Mouse (Mus musculus): ENCODE measurements at regions not wholly inside any gene's neighbourhood (a gene's known extent, or its start where the extent isn't known, plus 50 kb on each side); places are given as distances from the start of the nearest gene placed in this dataset.

DNA sequence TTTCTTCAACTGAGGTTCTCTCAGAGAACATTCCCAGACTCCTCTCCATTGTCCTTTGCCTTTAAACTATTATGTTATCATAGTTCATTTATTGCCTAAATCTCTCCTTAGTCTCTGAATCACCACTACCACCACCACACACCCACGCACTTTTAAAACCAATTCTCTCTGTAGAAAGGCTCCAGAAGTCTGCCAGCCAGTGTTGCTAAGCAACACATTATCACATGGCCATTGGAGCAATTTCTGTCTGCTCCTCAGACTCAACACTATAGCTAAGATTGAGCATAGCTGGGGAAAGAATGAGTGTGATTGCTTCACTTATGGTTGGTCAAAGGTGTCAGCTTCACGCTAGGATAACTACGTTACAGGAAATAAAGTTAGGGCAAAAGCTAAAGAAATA, 59.3 kb downstream of the Trap1a start:
- no peak for DNase-seq (ENCODE audit: low spot score)

DNA sequence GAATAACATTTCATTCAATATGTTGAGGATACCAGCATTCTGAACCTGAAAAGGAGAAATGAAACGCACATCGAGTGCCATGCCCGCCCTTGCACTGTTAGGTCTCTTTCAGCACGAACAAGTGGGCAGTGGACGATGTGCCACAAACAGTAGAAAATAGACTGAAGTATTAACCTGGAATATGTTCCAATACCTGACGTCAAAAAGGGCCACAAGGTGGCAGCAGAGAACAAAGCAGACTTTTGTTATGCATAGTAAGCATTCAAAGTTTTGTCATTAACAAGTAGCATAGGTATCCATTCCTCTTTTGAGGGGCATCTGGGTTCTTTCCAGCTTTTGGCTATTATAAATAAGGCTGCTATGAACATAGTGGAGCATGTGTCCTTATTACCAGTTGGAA, 63.5 kb upstream of the D330045A20Rik start:
- peak; percentile 16 for DNase-seq (ENCODE audit: low spot score)

DNA sequence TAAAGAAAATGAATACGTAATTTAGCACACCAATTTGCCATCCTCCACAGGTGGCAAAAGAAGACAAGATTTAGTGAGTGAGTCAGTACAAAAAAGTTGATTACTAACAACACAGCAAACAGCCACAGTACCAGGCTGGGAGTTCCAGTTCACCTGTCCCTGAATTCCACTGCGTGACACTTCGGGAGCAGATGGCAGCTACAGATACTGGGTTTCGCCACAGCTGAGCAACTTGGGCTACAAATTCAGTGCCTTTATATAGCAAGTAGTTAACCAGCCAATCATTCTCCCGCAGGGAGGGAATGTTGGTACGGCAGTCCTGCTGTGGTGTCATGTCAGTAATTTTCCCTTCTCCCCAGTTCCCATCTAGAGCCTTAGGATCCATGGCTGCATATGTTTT, 60.3 kb upstream of the D330045A20Rik start:
- no peak for DNase-seq (ENCODE audit: low spot score)

DNA sequence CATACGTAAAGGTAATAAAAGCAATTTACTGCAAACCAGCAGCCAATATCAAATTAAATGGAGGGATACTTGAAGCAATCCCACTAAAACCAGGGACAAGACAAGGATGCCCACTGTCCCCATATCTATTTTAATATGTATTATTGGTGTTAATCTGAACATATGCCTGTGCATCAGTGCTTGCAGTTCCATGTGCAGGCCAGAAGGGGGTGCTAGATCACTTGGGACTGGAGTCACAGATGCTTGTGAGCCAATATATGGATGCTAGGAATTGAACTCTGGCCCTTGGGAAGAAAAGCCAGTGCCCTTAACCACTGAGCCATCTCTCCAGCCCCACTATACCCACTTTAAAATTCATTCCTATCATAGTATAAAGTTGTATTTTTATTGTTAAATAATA, 55.9 kb upstream of the D330045A20Rik start:
- no peak for DNase-seq (ENCODE audit: low spot score)
